Mouse (Mus musculus) ES-Bruce4 (cell line): ENCODE results near the gene Ccdc62.

ENCODE experiments used
- CTCF ChIP-seq: IDR thresholded peaks from one replicate; pipeline ENCODE4 v1.8.1; 2011; ENCODE audit warnings: low read depth, low read length
- EP300 ChIP-seq: IDR thresholded peaks from 2 replicates; pipeline ENCODE4 v1.6.1; 2011; ENCODE audit warnings: low read depth, low read length; ENCODE audit not compliant: insufficient read depth
- POLR2A ChIP-seq: IDR thresholded peaks from one replicate; pipeline ENCODE4 v1.8.1; 2011; ENCODE audit warnings: low read length; ENCODE audit not compliant: insufficient read depth

GRCm38 (mm10) chr5:124003375-124003774 lies 72.9 kb downstream of the Ccdc62 start:
- TF ChIP-seq POLR2A (no peak), CTCF (no peak), EP300 (no peak)
